Mouse (Mus musculus): ENCODE results near the gene Llgl1. TPM values are rescaled to one million over a fixed set of nuclear protein-coding genes. Genes with fewer than 3 reads are reported as not detected.

Llgl1 gene
- polyA plus RNA-seq, 1 experiment from 2014 or later, result 35.0 TPM

DNA sequence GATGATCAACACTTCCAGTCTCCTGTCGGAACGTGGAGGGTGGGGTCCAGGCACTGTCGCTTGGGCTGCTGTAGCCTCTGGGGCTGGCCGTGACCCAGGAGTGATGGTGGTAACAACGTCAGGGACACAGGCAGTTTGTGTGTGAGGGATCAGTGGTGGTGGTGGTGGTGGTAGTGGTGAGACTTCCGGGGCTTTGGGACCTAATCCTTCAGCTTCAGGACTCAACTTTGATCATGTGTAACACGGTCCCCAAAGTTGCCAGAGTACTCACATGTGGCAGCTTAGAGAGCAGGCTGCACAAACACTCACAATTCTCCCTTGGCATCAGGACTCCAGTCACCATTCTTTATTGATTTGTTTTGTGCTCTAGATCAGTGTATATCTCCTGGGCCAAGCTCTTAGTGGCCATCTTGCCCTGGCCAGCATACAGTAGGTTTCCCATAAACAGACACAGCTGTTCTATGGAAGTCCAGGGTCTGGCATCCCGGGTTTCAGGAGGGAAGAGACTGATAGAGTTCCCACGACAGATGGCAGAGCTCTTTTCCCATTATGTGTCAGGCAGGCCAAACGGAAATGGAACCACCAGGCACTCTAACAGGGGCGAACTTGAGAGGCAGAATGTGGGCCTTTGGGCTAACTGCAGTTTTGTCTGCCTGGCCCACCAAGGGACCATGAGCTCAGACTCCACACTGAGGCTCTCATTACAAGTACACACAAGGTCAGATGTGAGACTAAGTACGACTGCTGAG is 28.0 kb downstream of the Llgl1 start:
- no peaks in the 10 kb centered on the region for H3K9me3 ChIP-seq (replicated peaks)
- peak overlapping the region; percentile 85 for H3K4me2 ChIP-seq
- H3K36me3 ChIP-seq, result peaks cover 48% of the 10 kb centered on the region
- H3K27me3 ChIP-seq (replicated peaks), result no peaks in the 10 kb centered on the region
- ATAC-seq (ENCODE audit: low FRiP score), result no peak
- peak overlapping the region; percentile 82 for H3K9ac ChIP-seq (replicated peaks)
- H3K27ac ChIP-seq (replicated peaks), result peak overlapping the region; percentile 92
- H3K4me3 ChIP-seq (replicated peaks), result peak overlapping the region; percentile 85
- 6% methylated on average over 12 of the region's 12 CpGs for WGBS
- peaks cover 41% of the 10 kb centered on the region for H3K4me1 ChIP-seq

DNA sequence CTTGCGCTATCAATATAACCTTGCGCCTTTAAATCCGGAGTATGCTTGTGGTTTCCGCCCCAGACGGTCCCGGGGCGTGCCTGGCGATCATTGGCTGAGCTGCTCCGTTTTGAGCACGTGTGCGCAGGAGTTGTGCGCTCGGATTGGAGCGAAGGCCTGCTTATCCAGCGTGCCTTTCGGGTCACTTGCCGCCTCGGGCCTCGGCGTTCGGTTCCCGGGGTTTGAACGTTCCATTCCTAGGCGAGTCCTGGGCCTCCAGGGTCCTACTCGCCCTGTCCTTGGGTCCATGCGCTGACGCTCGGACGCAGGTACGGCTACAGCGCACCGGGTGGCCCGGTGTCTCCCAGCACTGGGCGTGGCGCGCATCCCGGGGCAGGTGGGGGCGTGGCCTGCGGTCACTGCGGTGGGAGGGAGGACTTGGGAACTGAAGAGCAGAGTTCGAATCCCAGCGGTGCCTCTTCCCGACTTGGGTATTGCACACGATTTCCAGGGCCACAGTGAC is 28.8 kb downstream of the Llgl1 start, which contains the start of gene Mief2:
TSS of gene Mief2 (plus strand) at position 139 of the 502 bp plus-strand sequence.
- no peaks in the 10 kb centered on the region for H3K27me3 ChIP-seq (replicated peaks)
- peak within 1 kb of the TSS; percentile 84 for H3K9ac ChIP-seq (replicated peaks)
- under 1% methylated on average over 44 of the region's 44 CpGs for WGBS
- H3K36me3 ChIP-seq, result peaks cover 47% of the 10 kb centered on the region
- peaks cover 41% of the 10 kb centered on the region for H3K4me1 ChIP-seq
- no peaks in the 10 kb centered on the region for H3K9me3 ChIP-seq (replicated peaks)
- peak within 1 kb of the TSS; percentile 85 for H3K4me2 ChIP-seq
- peak within 1 kb of the TSS; percentile 85 for H3K4me3 ChIP-seq (replicated peaks)
- peak within 1 kb of the TSS; percentile 92 for H3K27ac ChIP-seq (replicated peaks)
- ATAC-seq (ENCODE audit: low FRiP score), result peak; percentile 96

- Histone ChIP-seq H3K9ac (replicated peaks) (0 out of 2 replicates have a peak overlapping the region, but pooled peaks have one; percentile 2), H3K4me1 (peaks cover 41% of the 10 kb centered on the region), H3K27me3 (replicated peaks) (no peaks in the 10 kb centered on the region), H3K36me3 (peaks cover 42% of the 10 kb centered on the region), H3K27ac (replicated peaks) (no peak overlapping the region), H3K9me3 (replicated peaks) (no peaks in the 10 kb centered on the region), H3K4me3 (replicated peaks) (peak overlapping the region; percentile 85), H3K4me2 (peak overlapping the region; percentile 85)
- ATAC-seq (ENCODE audit: low FRiP score), result no peak
- 83% methylated on average over 6 of the region's 6 CpGs for WGBS
Observed at GRCm38 (mm10) chr11:60729217-60729641, 29.7 kb downstream of the Llgl1 start.

DNA sequence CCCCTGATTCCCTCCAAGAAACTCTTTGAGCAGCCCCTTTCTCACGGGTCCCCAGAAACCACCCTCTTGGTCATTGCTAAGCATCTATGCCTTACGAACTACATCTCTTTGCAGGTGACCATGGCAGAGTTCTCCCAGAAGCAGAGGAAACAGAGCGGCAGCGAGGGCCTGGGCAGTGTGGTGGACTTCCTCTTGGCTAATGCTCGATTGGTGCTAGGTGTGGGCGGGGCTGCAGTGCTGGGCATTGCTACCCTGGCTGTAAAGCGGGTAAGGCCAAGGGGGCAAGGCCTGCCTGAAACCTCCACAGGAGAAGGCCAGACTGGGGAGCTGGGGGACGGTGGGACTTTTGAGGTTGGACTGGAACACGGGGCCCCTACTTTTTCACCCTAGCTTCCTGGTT is 30.6 kb downstream of the Llgl1 start:
- Histone ChIP-seq H3K4me3 (replicated peaks) (no peak overlapping the region), H3K4me2 (no peak overlapping the region), H3K9me3 (replicated peaks) (no peaks in the 10 kb centered on the region), H3K27me3 (replicated peaks) (no peaks in the 10 kb centered on the region), H3K9ac (replicated peaks) (0 out of 2 replicates have a peak overlapping the region, but pooled peaks have one; percentile 2), H3K4me1 (peaks cover 39% of the 10 kb centered on the region), H3K27ac (replicated peaks) (no peak overlapping the region), H3K36me3 (peaks cover 34% of the 10 kb centered on the region)
- ATAC-seq (ENCODE audit: low FRiP score), result no peak
- WGBS, result 85% methylated on average over 9 of the region's 9 CpGs

DNA sequence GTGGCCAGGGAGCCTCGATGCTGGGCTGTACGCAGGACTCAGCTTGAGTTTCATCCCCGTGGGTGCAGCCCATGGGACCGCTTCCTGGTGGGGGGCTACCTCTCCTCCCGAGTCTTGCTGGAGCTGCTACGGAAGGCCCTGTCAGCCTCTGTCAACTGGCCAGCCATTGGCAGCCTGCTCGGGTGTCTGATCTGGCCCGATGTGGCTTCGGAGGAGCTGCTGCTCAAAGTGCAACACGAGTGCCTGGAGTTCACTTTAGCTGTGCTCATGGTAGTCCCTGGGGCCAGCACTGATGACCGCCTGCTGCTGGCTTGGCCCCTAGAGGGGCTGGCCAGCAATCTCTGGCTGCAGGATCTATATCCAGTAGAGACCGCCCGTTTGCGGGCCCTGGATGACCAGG is 31.7 kb downstream of the Llgl1 start:
- no peak for ATAC-seq (ENCODE audit: low FRiP score)
- H3K9me3 ChIP-seq (replicated peaks), result no peaks in the 10 kb centered on the region
- no peak overlapping the region for H3K4me3 ChIP-seq (replicated peaks)
- H3K27me3 ChIP-seq (replicated peaks), result no peaks in the 10 kb centered on the region
- WGBS, result 94% methylated on average over 14 of the region's 14 CpGs
- no peak overlapping the region for H3K27ac ChIP-seq (replicated peaks)
- no peak overlapping the region for H3K9ac ChIP-seq (replicated peaks)
- H3K4me2 ChIP-seq, result no peak overlapping the region
- peaks cover 34% of the 10 kb centered on the region for H3K36me3 ChIP-seq
- H3K4me1 ChIP-seq, result peaks cover 31% of the 10 kb centered on the region

- peaks cover 11% of the 10 kb centered on the region for H3K4me1 ChIP-seq
- no peaks in the 10 kb centered on the region for H3K9me3 ChIP-seq (replicated peaks)
- ATAC-seq (ENCODE audit: low FRiP score), result no peak
- no peaks in the 10 kb centered on the region for H3K27me3 ChIP-seq (replicated peaks)
- no peak overlapping the region for H3K9ac ChIP-seq (replicated peaks)
- H3K27ac ChIP-seq (replicated peaks), result no peak overlapping the region
- H3K4me2 ChIP-seq, result no peak overlapping the region
- peaks cover 35% of the 10 kb centered on the region for H3K36me3 ChIP-seq
- H3K4me3 ChIP-seq (replicated peaks), result no peak overlapping the region
- 86% methylated on average over 2 of the region's 2 CpGs for WGBS
Observed at GRCm38 (mm10) chr11:60734206-60734605, 34.7 kb downstream of the Llgl1 start.

GRCm38 (mm10) chr11:60735191-60735590 is 35.7 kb downstream of the Llgl1 start:
- Histone ChIP-seq H3K36me3 (peaks cover 45% of the 10 kb centered on the region), H3K9ac (replicated peaks) (no peak overlapping the region), H3K4me3 (replicated peaks) (no peak overlapping the region), H3K4me2 (no peak overlapping the region), H3K4me1 (peaks cover 3% of the 10 kb centered on the region), H3K9me3 (replicated peaks) (no peaks in the 10 kb centered on the region), H3K27ac (replicated peaks) (no peak overlapping the region), H3K27me3 (replicated peaks) (no peaks in the 10 kb centered on the region)
- ATAC-seq (ENCODE audit: low FRiP score), result no peak
- WGBS, result 76% methylated on average over 5 of the region's 5 CpGs

DNA sequence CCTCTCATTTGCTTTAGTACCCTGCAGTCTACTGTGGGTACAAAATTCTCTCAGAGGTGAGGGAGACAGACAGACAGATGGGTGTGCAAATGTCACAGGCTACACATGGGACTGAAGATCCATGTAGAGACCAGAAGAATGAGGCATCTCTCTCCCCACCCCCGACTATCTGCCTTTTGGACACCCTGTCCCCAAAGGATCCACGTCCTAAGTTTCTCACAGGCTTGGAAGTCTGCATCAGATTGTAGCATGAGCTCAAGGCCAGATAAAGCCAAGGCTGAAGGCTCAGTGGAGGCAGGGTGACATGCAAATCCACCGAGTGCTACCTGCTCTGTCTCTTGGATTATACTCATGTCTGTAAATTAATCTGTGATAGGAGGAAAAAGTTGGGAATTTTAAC is 37.0 kb downstream of the Llgl1 start:
- H3K36me3 ChIP-seq, result peaks cover 43% of the 10 kb centered on the region
- no peak for ATAC-seq (ENCODE audit: low FRiP score)

DNA sequence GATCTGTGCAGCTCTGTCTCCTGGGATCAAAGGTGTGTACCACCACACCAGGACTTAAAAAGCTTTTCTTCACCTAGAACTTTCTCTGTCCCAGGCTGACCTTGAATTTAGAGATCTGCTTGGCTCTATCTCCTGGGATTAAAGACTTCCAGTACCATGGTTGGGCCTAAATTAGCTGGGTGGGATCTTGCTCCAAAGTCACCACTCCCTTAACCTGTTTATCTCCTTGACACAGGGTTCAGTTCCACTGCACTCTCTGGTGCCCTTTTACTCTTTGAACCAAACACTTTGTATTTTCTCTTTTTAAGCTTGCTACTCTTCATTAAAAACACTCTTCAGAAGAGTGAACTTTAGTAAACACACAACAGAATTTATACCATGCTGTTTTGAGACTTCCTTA is 37.9 kb downstream of the Llgl1 start:
- Histone ChIP-seq H3K36me3 (peaks cover 43% of the 10 kb centered on the region), H3K27ac (replicated peaks) (no peak overlapping the region), H3K27me3 (replicated peaks) (no peaks in the 10 kb centered on the region), H3K9me3 (replicated peaks) (no peaks in the 10 kb centered on the region), H3K4me3 (replicated peaks) (no peak overlapping the region), H3K9ac (replicated peaks) (no peak overlapping the region), H3K4me1 (no peaks in the 10 kb centered on the region; the same call in 1 of the 2 replicates), H3K4me2 (no peak overlapping the region)
- ATAC-seq (ENCODE audit: low FRiP score), result no peak

More for the DNA sequence above, 37.0 kb downstream of the Llgl1 start:
- Histone ChIP-seq H3K9me3 (replicated peaks) (no peaks in the 10 kb centered on the region), H3K4me3 (replicated peaks) (no peak overlapping the region), H3K4me1 (peaks cover 3% of the 10 kb centered on the region), H3K27ac (replicated peaks) (no peak overlapping the region), H3K9ac (replicated peaks) (no peak overlapping the region), H3K4me2 (no peak overlapping the region), H3K27me3 (replicated peaks) (no peaks in the 10 kb centered on the region)
- 83% methylated on average over 3 of the region's 3 CpGs for WGBS

DNA sequence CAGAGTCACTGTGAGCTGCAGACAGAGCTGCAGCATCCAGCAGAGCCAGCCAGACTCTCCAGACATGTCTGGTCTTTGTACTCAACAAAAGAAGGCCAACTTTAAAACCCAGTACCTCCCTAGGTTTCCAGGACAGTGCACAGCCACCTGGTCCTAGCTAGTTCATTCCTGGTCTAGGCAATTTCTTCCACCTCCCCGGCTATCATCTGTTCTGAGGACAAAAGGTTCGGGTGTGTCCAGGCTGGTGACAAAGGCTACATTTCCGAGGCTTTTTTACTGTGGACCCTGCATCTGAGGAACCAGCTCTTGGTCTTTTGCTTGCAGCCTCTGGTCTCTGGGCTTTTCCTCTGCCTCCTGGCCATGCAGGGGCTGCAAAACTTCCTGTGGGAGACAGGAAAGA is 40.8 kb downstream of the Llgl1 start:
- Histone ChIP-seq H3K9ac (replicated peaks) (no peak overlapping the region), H3K4me1 (no peaks in the 10 kb centered on the region), H3K9me3 (replicated peaks) (no peaks in the 10 kb centered on the region), H3K27me3 (replicated peaks) (no peaks in the 10 kb centered on the region), H3K4me2 (no peak overlapping the region), H3K4me3 (replicated peaks) (no peak overlapping the region), H3K27ac (replicated peaks) (no peak overlapping the region), H3K36me3 (peaks cover 59% of the 10 kb centered on the region)
- no peak for ATAC-seq (ENCODE audit: low FRiP score)
- WGBS, result 79% methylated on average over 3 of the region's 3 CpGs

DNA sequence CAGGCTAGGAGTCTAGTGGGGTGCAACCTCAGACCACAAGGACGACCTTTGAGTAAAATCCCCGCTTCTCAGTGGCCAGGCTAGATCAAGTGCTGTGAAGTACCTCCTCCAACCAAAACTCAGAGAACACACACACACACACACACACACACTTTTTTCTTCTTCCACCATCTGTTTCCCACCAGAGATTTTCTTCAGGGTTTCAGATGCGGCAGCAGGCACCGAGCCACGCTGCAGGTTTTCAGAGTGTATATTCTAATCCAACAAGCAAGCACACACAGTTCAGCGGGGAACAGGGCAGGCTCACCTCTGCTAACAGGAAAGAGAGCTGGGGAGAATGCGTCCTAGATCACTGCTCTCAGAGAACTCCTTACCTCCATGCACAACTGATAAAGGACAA is 56.0 kb downstream of the Llgl1 start:
- WGBS, result 97% methylated on average over 7 of the region's 7 CpGs

GRCm38 (mm10) chr11:60761681-60762080 is 62.2 kb downstream of the Llgl1 start:
- Histone ChIP-seq H3K27me3 (replicated peaks) (no peaks in the 10 kb centered on the region), H3K4me2 (no peak overlapping the region), H3K4me1 (no peaks in the 10 kb centered on the region), H3K27ac (replicated peaks) (no peak overlapping the region), H3K4me3 (replicated peaks) (no peak overlapping the region), H3K36me3 (peaks cover 34% of the 10 kb centered on the region), H3K9me3 (replicated peaks) (no peaks in the 10 kb centered on the region), H3K9ac (replicated peaks) (no peak overlapping the region)
- WGBS, result 90% methylated on average over 3 of the region's 3 CpGs
- no peak for ATAC-seq (ENCODE audit: low FRiP score)

More for the DNA sequence above, 56.0 kb downstream of the Llgl1 start:
- H3K9ac ChIP-seq (replicated peaks), result no peak overlapping the region
- H3K36me3 ChIP-seq, result peaks cover 60% of the 10 kb centered on the region
- no peak overlapping the region for H3K4me3 ChIP-seq (replicated peaks)
- H3K27ac ChIP-seq (replicated peaks), result no peak overlapping the region
- H3K9me3 ChIP-seq (replicated peaks), result no peaks in the 10 kb centered on the region
- ATAC-seq (ENCODE audit: low FRiP score), result no peak
- no peaks in the 10 kb centered on the region for H3K27me3 ChIP-seq (replicated peaks)
- no peaks in the 10 kb centered on the region for H3K4me1 ChIP-seq
- no peak overlapping the region for H3K4me2 ChIP-seq

Data from neural tube, embryonic 15.5 days (tissue).